In the genomic region with DNA sequence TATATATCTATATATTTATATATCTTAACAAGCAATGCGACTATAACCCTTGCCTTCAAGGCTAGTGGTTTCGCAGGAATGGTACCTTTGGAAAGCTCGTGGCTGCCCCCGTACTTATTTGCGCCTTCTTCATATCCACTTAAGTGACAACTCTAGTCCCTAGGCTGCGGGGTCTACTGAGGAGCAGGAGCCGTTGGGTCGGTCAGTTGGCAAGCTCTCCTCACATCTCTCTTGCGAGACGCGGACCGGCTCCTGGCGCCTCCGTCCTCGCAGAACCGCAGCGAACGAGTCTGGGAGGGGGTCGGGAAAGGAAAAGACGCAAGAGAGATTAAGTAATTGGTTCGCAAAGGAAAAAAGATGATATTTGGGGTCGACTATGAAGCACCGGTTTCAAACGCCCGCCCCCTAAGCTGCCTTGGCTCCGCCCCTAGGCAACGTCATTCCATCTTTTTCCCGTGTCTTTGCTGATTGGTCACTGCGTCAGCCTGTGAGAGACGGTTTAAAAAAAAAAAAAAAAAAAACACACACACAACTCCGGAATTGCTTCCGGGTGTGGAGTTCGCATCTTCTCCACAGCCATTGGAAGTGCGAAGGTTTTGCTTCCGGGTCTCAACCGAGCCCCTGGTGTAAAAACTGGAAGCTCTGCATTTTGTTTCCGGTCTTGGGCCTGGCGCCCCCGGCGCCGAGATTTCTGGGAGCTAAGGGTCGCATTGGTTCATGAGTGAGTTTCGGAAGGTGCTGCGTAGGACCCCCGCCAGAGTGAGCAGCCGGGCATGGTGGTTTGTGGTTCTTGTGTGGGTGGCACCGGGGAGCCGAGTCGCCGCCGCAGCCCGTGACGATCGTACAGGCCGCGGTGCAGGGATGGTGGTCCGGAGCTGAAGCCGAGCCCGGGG, we compare ENCODE assay signal across 8 mouse cellular contexts. TPM values are rescaled to one million over a fixed set of nuclear protein-coding genes. Genes with fewer than 3 reads are reported as not detected.
DNase-seq lines count a peak whose midpoint lies in the region; ATAC-seq lines count a peak whose summit lies in the region.

Gene Kdm4d (minus strand): TSS at position 460 of the 893 bp plus-strand sequence.
Gene Cwc15 (plus strand): TSS at position 595 of the 893 bp plus-strand sequence.

- peak within 1 kb of the TSS; percentile 93 for H3K9ac ChIP-seq in hindbrain, embryonic 14.5 days

- under 1% methylated on average over 59 of the region's 59 CpGs for WGBS in hindbrain, embryonic 14.5 days

- peak within 1 kb of the TSS; percentile 85 for H3K27ac ChIP-seq in hindbrain, embryonic 14.5 days

- H3K9me3 ChIP-seq in hindbrain, embryonic 14.5 days (ENCODE audit: control insufficient read depth, low read length): no peaks in the 10 kb centered on the region

- H3K4me3 ChIP-seq in hindbrain, embryonic 14.5 days (replicated peaks; ENCODE audit: low read length): peak within 1 kb of the TSS; percentile 93

- peaks cover 29% of the 10 kb centered on the region for H3K36me3 ChIP-seq in hindbrain, embryonic 14.5 days (replicated peaks; ENCODE audit: control insufficient read depth, insufficient read depth)

- peak within 1 kb of the TSS; percentile 86 for H3K4me2 ChIP-seq in hindbrain, embryonic 14.5 days (replicated peaks)

- H3K27me3 ChIP-seq in hindbrain, embryonic 14.5 days (ENCODE audit: control insufficient read depth, insufficient read depth, low read length): no peaks in the 10 kb centered on the region

- peak; percentile 99 for DNase-seq in R1 (ENCODE audit: low read depth, low spot score)
- peak; percentile 92 to 94 for DNase-seq in cerebellum, postnatal 25 days
- peak; percentile 88 to 89 for DNase-seq in frontal cortex, postnatal 25 days (ENCODE audit: low spot score in 2 of 2)
- DNase-seq in hindbrain, embryonic 14.5 days (ENCODE audit: low spot score): peak; percentile 97
- peak; percentile 88 to 92 for DNase-seq in layer of hippocampus, postnatal 36 days
- DNase-seq in lung, postnatal 36 days: peak; percentile 99
- DNase-seq in retina, postnatal 1 day: peak; percentile 100
- peak; percentile 84 to 89 for DNase-seq in urinary bladder, adult 18-20 months (ENCODE audit: low spot score in 2 of 2)

- peaks cover 5% of the 10 kb centered on the region for H3K4me1 ChIP-seq in hindbrain, embryonic 14.5 days (replicated peaks; ENCODE audit: control insufficient read depth, insufficient read depth, low read length)

- ATAC-seq in hindbrain, embryonic 14.5 days (ENCODE audit: low FRiP score): peak; percentile 98

RNA-seq across cellular contexts. Expression of gene Kdm4d, which starts in this region (rescaled TPM):
- 0.73 and 0.74 TPM in 2 replicates for polyA plus RNA-seq in hindbrain, embryonic 14.5 days (2014; fragmentation: Nextera tagmentation; extraction: Ambion mirVana)
- total RNA-seq in layer of hippocampus, postnatal 36 days (2021): 1 to 10 TPM in 1 of 2 experiments, under 1 TPM in 1; 0.97 to 1.3 TPM

RNA-seq across cellular contexts. Expression of gene Cwc15, which starts in this region (rescaled TPM):
- polyA plus RNA-seq in hindbrain, embryonic 14.5 days (2014; fragmentation: Nextera tagmentation; extraction: Ambion mirVana): 134 and 145 TPM in 2 replicates
- total RNA-seq in layer of hippocampus, postnatal 36 days (2021): 10 to 100 TPM; 82.5 to 83.3 TPM

Comparison
In these comparisons a context has a peak if more than half of its experiments do, and no peak if none do; other contexts are left out.
1. Peak in every context shown above with its lines: DNase-seq, ATAC-seq, H3K4me3 ChIP-seq and H3K27ac ChIP-seq.